Mouse (Mus musculus) ovary, postnatal 14 days (tissue): ENCODE data around the gene Pinlyp.
A peak's percentile ranks its signal among the peaks of the same experiment; 100 is the strongest.
"Not testable (repeated sequence)": the region's sequence is repeated elsewhere in the genome, so short reads cannot be mapped to it uniquely, and the experiment has no call there.

ENCODE experiments used
- DNase-seq: peaks from one replicate; pipeline ENCODE4 v3.0.0; 2022; ENCODE audit warnings: low spot score

Gene Pinlyp

DNA sequence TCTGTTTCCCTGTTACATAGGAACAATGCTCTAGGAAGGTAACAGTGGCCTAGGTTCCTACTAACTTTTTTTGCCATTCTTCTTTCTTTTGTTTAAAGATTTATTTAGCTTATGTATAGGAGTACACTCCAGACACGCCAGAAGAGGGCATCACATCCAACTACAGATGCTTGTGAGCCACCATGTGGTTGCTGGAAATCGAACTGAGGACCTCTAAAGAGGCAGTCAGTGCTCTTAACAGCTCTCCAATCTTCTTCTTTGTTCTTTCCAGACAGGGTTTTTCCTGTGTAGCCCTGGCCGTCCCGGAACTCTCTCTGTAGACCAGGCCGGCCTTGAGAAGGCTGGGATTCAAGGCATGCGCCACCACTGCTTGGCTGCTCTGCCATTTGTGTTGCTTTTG, 20.9 kb downstream of the Pinlyp start:
- no peak for DNase-seq

DNA sequence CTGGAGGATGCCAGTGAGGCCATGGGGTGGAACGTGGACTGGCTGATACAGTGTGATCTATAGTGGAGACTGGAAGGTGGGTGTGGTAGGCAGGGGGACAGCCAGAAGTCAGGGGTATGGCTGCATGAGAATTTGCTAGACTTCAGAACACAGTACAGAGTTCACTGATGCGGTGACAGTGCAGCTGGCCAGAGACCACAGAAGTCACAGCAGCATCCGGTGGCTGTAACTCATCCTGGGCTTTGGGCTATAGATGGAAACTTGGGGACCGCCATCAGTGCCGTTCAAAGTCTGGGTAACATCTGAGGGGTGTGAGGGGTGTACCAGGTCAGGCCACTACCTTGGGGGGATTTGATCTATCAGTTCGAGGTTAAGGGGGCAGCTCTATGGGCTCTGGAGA, 22.2 kb downstream of the Pinlyp start:
- no peak for DNase-seq

- no peak for DNase-seq
These were observed 23.1 kb downstream of the Pinlyp start for GRCm38 (mm10) chr7:24522805-24523204.

- not testable (repeated sequence) for DNase-seq
These were observed 25.9 kb downstream of the Pinlyp start for GRCm38 (mm10) chr7:24520054-24520453.

DNA sequence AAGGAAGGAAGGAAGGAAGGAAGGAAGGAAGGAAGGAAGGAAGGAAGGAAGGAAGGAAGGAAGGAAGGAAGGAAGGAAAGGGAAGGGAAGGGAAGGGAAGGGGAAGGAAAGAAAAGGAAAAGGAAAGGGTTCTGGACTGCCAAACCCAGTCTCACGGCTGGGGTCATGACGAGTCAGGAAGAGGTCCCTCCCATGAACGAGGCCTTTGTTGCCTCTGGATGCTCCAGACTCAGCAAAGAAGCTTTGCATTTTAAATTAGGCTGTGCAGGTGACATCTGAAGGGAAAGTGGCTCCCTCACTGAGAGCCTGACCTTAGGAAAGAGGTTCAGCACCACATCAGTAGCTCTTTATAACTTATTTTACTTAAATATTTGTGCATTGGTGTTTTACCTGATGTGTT, 26.8 kb downstream of the Pinlyp start:
- DNase-seq = no peak

DNA sequence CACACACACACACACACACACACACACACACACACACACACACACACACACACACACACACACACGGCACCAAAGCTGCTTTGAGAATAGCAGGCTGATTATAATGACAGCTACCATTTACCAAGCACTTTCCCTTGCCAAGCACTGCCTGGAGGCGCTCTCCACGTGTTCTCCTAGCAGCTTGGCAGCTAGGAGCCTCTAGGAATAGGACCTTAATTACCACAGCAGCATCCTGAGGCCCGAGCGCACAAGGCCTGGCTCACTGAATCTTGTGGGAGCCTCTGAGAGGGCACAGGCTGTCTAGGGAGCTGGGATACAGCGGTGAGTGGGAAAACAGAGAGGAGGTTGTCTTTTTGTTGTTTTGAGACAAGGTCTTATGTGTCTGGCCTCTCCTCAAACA, 28.3 kb downstream of the Pinlyp start:
- DNase-seq = no peak

DNA sequence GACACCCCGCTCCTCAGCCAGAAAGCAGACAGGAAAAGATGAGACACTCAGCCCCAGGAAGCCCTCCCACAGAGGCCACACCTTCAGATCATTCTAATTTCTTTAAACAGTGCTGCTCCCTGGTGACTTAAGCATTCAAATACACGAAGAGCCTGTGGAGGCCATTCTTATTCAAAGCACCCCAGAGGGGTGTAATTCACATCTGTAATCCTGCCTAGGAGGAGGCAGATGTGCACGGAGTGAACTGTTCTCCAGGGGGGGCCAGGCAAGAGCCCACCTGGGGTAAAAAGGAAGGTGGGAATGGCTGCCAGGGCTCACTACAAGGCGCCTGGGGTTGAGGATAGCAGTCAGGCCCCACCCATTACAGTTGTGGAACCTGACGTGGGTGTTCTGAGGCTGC, 28.8 kb downstream of the Pinlyp start:
- no peak for DNase-seq

- DNase-seq = not testable (repeated sequence)
These were observed 29.6 kb downstream of the Pinlyp start for GRCm38 (mm10) chr7:24516319-24516718.

DNA sequence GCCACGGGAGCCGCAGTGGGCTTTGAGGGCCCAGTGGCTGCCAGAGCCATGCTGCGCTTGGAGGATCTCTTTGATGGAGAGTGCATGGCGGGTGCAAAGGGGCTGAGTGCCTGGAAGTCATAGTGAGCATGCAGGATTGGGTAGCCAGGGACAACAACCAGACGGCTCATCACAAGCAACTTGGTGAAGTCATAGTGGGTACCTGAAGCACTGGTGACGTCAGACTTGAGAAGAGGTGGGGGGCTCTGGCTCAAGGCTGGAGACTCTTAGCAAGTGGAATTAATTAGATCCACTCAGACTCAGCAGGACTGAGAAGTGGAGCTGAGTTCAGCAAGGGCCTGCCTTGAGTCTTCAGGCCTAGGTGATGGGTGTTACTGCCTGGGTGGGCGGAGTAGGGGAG, 33.6 kb downstream of the Pinlyp start, which contains the start of gene AC161166.1:
Gene AC161166.1 (minus strand): TSS at position 101 of the 400 bp plus-strand sequence.
- DNase-seq = no peak

- no peak for DNase-seq
These were observed 38.2 kb downstream of the Pinlyp start for GRCm38 (mm10) chr7:24507726-24508114.

DNA sequence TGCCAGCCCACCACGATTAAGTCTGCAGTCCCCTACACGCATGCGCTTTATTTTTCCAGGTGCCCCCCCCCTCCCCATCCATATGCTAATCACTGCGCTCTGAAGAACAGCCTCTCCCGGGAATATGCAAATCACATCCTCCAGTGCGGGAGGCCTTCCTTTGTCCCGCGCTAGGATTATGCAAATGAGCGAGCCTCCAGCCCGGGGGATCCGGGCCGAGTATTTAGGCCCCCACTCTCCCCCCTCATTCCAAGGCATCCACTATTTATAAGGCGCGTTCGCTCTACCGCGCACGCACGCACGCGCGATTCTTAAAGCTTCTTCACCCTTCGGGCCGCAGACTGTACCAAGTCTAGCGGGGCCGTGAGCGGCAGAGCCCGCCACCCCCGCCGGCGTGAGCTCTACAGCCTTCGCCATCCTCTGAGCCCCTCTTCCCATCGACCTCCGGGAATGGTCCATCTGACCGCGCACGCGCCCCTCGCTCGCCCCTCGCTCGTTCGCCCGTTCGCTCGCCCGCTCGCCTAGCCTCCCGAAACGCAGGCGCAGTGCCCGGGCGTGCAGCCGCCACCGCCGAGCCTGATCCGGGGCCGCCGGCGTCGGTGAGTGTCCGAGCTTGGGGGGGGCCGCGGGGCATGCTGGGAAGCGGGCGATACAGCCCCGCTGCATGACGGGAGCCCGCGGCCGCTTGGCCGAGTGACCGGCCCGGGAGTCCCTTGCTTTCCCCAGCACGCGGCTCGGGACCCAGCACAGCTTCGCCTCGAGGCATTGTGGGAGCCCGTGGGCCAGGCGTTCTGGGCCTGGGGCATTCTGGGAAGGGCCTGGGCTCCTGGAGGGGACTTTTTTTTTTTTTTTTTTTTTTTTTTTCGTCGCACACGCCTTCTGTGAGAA, 38.8 kb downstream of the Pinlyp start, which contains the start of gene Zfp428:
Gene Zfp428 (plus strand): TSS at position 169 of the 888 bp plus-strand sequence.
- DNase-seq = peak; percentile 76

GRCm38 (mm10) chr7:24506476-24506837, 39.5 kb downstream of the Pinlyp start:
- DNase-seq = peak; percentile 47

DNA sequence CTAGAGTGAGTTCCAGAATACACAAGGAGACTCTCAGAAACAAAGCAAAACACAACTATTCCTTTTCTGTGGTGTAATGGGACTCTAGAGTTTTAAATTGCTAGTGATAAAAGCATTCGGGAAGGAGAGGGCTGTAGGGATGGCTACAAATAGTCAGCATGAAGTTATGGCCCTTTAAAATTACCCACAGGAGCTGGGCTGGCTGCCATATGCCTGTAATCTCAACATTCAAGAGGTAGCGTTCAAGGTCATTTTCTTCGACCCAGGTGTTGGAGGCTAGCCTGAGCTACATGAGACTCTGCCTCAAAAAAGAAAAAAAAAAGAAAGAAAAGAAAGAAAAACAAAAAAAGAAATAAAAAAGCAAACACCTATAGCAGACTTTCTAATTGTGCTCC, 39.9 kb downstream of the Pinlyp start:
- no peak for DNase-seq

GRCm38 (mm10) chr7:24505447-24506064, 40.4 kb downstream of the Pinlyp start:
- DNase-seq = no peak

DNA sequence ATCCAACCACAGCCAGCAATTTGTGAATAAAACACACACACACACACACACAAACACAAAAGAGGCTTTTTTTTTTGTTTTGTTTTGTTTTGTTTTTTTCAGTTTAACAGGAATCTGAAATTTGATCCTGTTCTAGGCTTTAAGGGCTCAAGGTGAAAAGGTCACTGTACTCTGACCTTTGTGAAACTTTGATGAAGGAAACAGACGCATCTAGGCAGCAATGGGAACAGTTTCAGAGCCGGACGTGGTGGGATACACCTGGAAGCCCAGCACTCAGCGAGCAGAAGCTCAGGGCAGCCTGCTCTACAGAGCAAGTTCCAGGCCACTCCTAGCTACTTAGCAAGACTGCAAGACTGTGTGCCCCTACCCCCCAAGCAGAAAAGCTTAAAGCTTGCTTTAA, 41.0 kb downstream of the Pinlyp start:
- no peak for DNase-seq

DNA sequence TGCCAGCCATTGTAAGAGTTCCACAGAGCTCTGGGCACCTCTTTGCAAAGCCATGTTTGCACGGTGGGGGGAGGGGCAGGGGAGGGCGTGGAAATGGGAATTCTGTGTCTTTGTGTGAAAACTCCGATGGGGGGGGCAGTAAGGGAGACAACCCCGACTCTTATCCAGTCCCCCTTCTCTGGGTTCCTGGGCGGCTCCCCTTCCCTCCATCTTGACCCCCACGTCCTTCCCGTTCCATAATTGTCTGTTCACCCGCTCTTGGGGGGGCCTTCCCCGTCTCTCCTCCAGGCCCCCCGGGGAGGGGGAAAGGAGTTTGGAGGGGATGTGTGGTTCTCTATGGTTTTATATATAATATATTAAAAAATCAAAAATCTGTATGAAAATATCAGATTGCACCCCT, 41.9 kb downstream of the Pinlyp start:
- DNase-seq = no peak

- no peak for DNase-seq
These were observed 44.4 kb downstream of the Pinlyp start for GRCm38 (mm10) chr7:24501492-24501891.

- DNase-seq = no peak
These were observed 45.0 kb downstream of the Pinlyp start for GRCm38 (mm10) chr7:24500929-24501328.

DNA sequence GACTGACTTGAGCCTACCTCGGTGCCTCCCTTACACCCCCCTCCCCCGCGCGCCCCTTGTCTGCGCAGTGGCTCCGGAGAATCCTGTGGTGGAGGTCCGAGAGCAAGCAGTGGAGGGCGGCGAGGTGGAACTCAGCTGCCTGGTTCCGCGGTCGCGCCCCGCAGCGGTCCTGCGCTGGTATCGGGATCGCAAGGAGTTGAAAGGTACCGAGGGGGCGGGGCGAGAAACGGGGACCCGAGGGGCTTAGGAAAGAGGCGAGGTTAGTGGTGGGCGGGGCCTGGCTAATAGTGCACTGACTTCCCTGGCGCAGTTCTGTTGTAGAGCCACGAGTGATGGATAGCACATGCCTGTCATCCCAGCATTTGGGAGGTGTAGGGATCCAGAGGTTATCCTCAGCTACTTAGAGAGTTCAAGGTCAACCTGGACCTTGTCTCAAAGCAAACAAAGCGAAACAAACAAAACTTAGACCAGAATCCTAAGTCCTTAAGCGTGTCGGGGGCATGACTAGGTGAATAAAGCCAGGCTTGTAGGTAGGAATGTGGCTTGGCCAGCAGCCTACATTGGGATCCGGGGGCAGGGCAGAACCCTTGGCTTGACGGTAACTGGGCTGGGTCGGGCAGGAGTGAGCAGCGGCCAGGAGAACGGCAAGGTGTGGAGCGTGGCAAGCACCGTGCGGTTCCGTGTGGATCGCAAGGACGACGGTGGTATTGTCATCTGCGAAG, 45.9 kb downstream of the Pinlyp start:
- no peak for DNase-seq
